Mouse (Mus musculus): ENCODE results near the gene B230104I21Rik. TPM values are rescaled to one million over a fixed set of nuclear protein-coding genes. Genes with fewer than 3 reads are reported as not detected.

B230104I21Rik gene
- not detected in 2 replicates for polyA plus RNA-seq (2012; rRNA removed)

- 52% methylated on average over 12 of the region's 12 CpGs for WGBS
- no peak for DNase-seq (ENCODE audit: low read depth, low spot score)
Measured at GRCm38 (mm10) chr4:154335761-154336160, at the start of gene B230104I21Rik. Gene B230104I21Rik (plus strand): TSS chr4:154336127.

DNA sequence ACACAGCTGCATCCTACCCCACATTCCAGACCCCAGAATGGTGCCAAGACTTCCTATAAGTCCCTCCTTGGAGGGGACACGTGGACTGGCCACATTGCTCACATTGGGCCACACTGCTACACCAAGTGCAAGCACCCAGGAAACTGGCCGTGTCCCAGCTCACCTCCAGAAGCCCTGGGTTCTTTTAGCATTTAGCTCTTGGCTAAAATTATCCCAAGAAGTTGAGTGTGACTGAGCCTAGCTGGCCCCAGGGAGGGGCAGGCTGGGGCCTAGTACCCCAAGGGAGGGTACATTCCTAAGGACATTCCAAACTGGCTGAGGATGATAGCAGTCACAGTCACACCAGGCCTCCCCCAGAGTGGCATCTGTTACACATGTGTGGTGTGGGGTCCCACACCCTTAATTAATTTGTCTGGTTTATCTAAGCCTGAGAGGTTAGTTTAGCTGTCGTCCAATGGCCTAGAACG, 42.2 kb upstream of the B230104I21Rik start:
- WGBS = 20% methylated on average over 4 of the region's 4 CpGs
- no peak for DNase-seq (ENCODE audit: low read depth, low spot score)

- WGBS = 17% methylated on average over 8 of the region's 8 CpGs
- peak; percentile 97 for DNase-seq (ENCODE audit: low read depth, low spot score)
Measured at GRCm38 (mm10) chr4:154294262-154294731, 41.6 kb upstream of the B230104I21Rik start.

DNA sequence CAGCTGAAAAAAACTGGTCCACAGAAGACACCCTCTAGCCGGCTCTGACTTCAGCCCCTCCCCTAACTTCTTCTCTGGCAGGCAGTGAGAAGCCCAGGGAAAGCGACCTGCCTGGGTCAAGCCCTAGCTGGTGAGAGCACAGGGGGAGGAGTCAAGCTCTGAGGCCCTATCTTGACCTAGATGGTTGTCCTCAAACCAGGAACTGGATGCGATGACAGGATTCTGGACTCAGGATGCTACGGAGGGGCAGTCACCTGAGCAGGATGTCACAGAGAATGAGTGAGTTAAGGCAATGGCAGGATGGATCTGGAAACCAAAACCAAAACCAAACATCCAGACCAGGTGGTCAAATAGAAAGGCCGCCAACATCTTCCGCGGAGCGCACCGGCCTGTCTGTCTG, 38.2 kb upstream of the B230104I21Rik start:
- WGBS = 16% methylated on average over 9 of the region's 9 CpGs
- DNase-seq (ENCODE audit: low read depth, low spot score) = no peak

DNA sequence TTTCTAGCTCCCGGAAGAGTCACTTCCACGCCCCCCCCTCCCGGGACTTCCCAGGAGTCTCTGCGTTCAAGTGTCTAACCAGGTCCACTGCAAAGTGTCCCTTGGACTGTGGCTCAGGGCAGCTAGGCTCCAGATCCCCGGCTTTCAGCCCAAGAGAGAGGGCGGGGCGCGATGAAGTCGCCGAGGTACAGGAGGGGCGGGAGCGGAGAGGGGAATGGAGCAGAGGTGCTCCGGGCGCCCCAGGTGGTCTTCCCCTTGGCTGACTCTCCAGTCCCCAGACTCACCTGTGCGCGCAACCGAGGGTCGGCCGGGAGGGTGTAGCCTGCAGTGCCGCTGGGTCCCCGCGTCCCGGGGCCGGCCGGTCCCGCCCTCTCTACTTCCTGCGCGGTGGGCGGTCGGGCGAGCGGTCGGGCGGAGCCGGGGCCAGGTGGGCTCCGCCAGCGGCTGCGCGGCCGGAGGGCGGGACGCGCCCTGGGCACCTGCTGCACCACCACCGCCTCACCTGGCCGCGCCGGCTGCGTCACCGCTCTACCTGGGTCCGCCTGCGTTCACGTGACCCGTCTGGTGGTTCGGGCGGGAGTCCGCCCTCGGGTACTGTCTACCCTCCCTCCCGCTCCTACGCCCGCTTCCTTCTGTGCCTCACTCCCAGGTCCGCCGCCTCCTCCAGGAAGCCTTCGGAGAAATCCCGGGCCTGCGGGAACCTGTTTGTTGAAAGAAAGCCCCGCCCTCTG, 36.2 kb upstream of the B230104I21Rik start:
- DNase-seq (ENCODE audit: low read depth, low spot score) = peak; percentile 83
- under 1% methylated on average over 66 of the region's 66 CpGs for WGBS

- WGBS = 10% methylated on average over 7 of the region's 7 CpGs
Measured at GRCm38 (mm10) chr4:154301466-154301881, 34.5 kb upstream of the B230104I21Rik start, which contains the start of gene Arhgef16. Gene Arhgef16 (minus strand): TSS chr4:154301676.

DNA sequence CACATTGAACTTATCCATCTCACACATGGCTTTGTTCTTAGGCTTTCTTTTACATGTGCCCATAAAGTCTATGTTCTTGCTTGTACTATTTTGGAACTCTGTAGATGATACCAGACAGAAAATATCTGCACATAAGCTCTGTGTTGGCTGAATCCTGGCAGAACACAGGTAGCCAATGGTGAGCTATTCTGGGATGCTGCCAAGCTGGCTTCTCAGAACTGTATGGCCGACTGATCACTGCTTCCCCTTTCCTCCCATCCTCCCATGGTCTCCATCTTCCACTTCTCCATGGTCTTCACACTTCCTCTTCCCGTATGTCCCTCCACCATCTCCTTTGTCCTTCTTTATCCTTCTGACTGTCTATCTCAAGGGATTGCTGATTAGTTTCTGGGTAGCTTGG, 26.8 kb upstream of the B230104I21Rik start:
- WGBS = 55% methylated on average over 2 of the region's 2 CpGs

More at GRCm38 (mm10) chr4:154301466-154301881, 34.5 kb upstream of the B230104I21Rik start, which contains the start of gene Arhgef16:
- DNase-seq (ENCODE audit: low read depth, low spot score) = peak; percentile 59

GRCm38 (mm10) chr4:154310576-154311262, 25.2 kb upstream of the B230104I21Rik start:
- 70% methylated on average over 9 of the region's 9 CpGs for WGBS
- DNase-seq (ENCODE audit: low read depth, low spot score) = no peak

More for the DNA sequence above, 26.8 kb upstream of the B230104I21Rik start:
- DNase-seq (ENCODE audit: low read depth, low spot score) = no peak

DNA sequence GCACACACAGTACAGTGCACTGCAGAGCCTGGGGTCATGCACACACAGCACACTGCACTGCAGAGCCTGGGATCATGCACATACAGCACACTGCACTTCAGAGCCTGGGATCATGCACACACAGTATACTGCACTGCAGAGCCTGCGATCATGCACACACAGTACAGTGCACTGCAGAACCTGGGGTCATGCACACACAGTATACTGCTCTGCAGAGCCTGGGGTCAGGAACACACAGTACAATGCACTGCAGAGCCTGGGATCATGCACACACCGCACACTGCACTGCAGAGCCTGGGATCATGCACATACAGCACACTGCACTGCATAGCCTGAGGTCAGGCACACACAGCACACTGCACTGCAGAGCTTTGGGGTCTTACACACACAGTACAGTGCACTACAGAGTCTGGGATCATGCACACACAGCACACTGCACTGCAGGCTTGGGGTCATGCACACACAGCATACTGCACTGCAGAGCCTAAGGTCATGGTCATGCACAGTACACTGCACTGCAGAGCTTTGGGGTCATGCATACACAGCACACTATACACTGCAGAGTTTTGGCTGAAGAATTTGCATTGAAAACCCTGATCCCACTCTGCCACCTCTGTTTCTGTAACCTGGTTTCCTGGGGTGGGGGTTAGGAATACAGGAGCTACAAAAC, 23.6 kb upstream of the B230104I21Rik start:
- DNase-seq (ENCODE audit: low read depth, low spot score) = no peak
- WGBS = 90% methylated on average over 2 of the region's 2 CpGs

DNA sequence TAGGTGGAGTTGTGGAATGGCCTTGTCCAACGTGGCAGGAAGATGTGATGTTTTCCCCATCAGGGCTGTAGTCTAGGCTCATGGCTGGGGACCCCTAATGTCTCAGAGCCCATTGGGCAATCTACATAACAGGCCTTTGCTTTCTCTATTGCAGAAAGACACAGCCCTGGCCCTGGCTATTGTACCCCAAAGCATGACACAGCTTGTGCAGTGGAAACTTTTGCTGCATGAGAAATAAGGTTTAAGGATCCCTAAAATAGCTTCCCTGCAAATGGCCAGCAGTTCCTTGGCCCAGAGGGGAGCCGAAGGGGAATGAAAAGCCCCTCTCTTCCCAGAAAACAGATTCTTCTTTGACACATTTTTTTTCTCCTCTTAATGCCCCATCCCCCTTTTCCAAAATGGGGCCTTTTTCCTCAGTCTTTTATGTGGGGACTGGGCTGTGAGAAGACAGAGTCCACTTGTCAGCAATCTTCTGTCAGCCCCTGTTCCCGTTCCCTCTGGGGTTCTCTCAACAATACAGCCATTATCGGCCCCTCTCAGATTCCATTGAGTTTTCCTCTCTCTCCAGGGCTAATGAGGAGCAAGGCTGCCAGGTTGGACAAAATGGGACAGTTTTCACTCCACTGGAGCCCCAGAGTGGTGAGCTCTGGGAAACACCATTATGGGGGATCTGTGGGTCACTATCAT, 22.8 kb upstream of the B230104I21Rik start:
- 63% methylated on average over 4 of the region's 4 CpGs for WGBS
- DNase-seq (ENCODE audit: low read depth, low spot score) = no peak

DNA sequence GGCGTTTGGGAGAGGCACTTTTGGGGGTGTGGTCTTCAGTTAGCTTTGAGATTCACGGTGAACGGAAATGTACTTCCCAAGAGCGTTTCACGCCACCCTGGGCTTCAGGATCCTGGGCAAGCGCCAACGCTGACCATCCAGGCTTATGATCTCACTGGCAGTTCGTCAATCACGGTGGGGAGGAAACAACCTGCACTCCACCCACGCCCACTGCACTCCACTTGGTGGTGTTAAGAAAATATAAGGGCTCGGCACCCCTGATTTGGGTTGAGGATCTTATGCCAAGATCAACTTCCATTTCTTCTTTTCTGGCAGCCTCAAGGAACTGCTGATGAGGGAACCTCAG, 22.3 kb upstream of the B230104I21Rik start:
- no peak for DNase-seq (ENCODE audit: low read depth, low spot score)
- WGBS = 74% methylated on average over 11 of the region's 11 CpGs

DNA sequence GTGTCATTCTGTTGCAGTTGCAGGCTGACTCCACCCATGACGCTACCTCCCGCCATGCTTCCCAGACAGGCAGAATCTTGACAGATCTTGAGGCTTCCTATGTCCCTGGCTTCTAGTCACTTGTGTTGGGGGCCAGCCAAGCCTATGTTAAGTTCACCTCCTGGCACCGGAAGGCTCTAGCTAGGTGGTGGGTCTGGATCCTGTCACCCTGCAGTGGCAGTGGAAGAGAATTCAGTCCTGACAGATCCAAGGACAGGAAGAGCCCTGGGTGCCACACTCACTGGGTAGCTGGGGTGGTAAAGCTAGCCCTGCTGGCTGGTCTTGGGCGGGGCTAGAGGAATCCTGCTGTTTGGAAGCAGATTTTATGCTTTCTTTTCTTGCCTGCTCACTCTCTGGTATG, 10.5 kb upstream of the B230104I21Rik start:
- DNase-seq (ENCODE audit: low read depth, low spot score) = no peak
- WGBS = 67% methylated on average over 4 of the region's 4 CpGs

GRCm38 (mm10) chr4:154328431-154328830, 7.5 kb upstream of the B230104I21Rik start:
- WGBS = 19% methylated on average over 19 of the region's 20 CpGs
- DNase-seq (ENCODE audit: low read depth, low spot score) = no peak

DNA sequence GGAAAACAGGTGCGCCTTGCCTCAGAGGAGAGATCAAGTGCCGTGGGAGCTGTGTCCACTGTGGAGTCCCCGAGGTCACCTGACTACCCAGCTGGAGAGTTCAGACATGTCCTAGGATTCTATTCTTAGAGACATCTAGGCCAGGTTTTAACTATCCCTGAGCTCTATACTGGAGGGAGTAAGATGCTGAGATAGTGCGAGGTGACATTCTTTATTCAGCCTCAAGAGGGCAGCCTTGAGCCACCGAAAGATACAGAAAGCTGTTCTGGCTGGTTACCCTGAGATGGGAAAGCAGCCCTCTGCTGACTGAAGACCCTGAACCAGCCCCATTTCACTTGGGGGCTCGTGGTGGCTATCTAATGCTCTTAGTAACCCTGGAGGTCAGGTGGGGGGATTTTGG, 7.1 kb upstream of the B230104I21Rik start:
- peak; percentile 31 for DNase-seq (ENCODE audit: low read depth, low spot score)
- WGBS = 14% methylated on average over 6 of the region's 6 CpGs

DNA sequence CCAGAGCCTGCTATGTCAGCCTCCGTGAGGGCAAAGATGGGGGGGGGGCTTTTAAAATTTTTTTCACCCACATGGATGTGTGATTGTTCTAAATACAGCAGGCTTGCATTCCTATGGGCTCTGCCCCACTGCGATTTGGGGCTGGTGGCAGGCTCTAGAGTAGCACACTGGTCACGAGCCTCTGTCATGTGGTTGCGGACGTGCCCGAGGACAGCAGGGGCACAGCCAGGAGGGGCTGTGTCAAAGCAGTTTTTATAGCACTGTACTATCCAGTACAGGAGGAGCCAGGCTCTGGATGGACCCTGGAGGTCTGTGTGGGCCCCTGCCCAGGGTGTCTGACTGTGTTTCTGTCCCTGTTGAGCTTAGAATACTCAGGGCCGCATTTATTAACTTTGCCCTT, 5.9 kb upstream of the B230104I21Rik start:
- WGBS = 91% methylated on average over 7 of the region's 7 CpGs
- DNase-seq (ENCODE audit: low read depth, low spot score) = no peak

DNA sequence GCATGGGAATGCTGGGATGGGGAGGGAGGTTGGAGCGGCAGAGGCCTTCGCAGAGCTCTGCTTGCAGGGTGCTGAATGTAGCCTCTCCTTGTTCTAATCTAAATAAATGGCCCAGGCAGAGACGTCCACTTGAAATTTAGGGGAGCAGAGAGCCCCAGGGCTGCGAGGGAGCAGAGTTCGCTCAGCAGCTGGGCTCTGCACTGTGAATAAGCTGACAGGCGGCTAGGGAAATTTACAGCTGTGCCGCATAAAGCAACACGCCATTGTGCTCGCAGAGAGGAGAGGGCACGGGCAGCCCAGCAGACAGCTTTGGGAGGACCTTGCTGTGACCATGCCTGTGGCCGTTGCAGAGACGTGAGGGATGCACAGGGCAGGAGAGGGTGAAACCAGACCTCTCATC, 4.7 kb upstream of the B230104I21Rik start:
- DNase-seq (ENCODE audit: low read depth, low spot score) = no peak
- 75% methylated on average over 12 of the region's 12 CpGs for WGBS

- DNase-seq (ENCODE audit: low read depth, low spot score) = no peak
- 32% methylated on average over 8 of the region's 8 CpGs for WGBS
Measured at GRCm38 (mm10) chr4:154333300-154333699, 2.6 kb upstream of the B230104I21Rik start.

DNA sequence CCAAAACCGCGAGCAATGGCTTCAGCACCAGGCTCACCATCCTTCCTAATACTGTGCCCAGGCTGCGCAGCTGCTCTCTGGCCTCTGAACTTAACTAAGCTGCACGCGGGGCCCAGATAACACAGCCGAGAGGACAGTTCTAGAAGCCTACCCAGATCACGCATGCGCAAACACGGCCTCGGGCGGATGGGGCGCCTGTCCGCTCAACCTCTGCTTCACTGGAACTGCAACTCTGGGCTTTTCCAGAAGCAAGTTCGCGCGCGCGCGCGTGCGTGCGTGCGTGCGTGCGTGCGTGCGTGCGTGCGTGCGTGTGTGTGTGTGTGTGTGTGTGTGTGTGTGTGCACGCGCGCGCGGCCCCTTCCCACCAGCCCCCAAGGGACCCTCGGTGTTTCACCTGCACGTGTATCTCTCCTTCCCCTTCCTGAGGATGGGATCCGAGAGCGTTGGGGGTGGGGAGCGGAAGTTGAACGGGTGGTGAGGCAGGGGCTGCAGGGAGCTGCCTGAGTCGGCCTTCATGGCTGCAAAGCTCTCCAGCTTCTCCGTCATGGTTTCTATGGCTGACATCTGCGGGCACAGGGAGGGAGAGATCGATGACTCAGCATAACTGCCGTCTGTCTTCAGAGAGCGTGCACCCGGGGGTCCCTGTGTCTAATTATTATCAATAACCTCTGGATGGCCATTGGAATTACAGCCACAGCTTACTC, 1.1 kb upstream of the B230104I21Rik start:
- 65% methylated on average over 48 of the region's 48 CpGs for WGBS
- no peak for DNase-seq (ENCODE audit: low read depth, low spot score)

GRCm38 (mm10) chr4:154336650-154337049, 723 bp downstream of the B230104I21Rik start:
- DNase-seq (ENCODE audit: low read depth, low spot score) = no peak
- 56% methylated on average over 10 of the region's 10 CpGs for WGBS

All from large intestine, adult 2 months (tissue).